Mouse (Mus musculus): ENCODE data around the gene Cdca7l.
A peak's percentile ranks its signal among the peaks of the same experiment; 100 is the strongest.

Cdca7l gene

GRCm38 (mm10) chr12:117809327-117810017 is 5.4 kb downstream of the Cdca7l start:
- no peak for DNase-seq (ENCODE audit: low read depth, low spot score)

GRCm38 (mm10) chr12:117810074-117810473 is 6.0 kb downstream of the Cdca7l start:
- no peak for DNase-seq (ENCODE audit: low read depth, low spot score)

GRCm38 (mm10) chr12:117820138-117820858 is 16.2 kb downstream of the Cdca7l start:
- DNase-seq (ENCODE audit: low read depth, low spot score), result peak; percentile 30

GRCm38 (mm10) chr12:117820859-117821221 is 16.8 kb downstream of the Cdca7l start:
- peak; percentile 54 for DNase-seq (ENCODE audit: low read depth, low spot score)

GRCm38 (mm10) chr12:117821394-117821793 is 17.3 kb downstream of the Cdca7l start:
- DNase-seq (ENCODE audit: low read depth, low spot score), result no peak

GRCm38 (mm10) chr12:117828350-117828749 is 24.3 kb downstream of the Cdca7l start:
- DNase-seq (ENCODE audit: low read depth, low spot score), result no peak

GRCm38 (mm10) chr12:117831351-117831961 is 27.4 kb downstream of the Cdca7l start:
- DNase-seq (ENCODE audit: low read depth, low spot score), result no peak

- no peak for DNase-seq (ENCODE audit: low read depth, low spot score)
These were observed 28.1 kb downstream of the Cdca7l start for GRCm38 (mm10) chr12:117832190-117832589.

GRCm38 (mm10) chr12:117834652-117835051 is 30.6 kb downstream of the Cdca7l start:
- peak; percentile 28 for DNase-seq (ENCODE audit: low read depth, low spot score)

- DNase-seq (ENCODE audit: low read depth, low spot score), result no peak
These were observed 31.3 kb downstream of the Cdca7l start for GRCm38 (mm10) chr12:117835371-117835770.

- no peak for DNase-seq (ENCODE audit: low read depth, low spot score)
These were observed 33.3 kb downstream of the Cdca7l start for GRCm38 (mm10) chr12:117837376-117837775.

- DNase-seq (ENCODE audit: low read depth, low spot score), result no peak
These were observed 36.6 kb downstream of the Cdca7l start for GRCm38 (mm10) chr12:117840705-117841104.

GRCm38 (mm10) chr12:117842676-117843075 is 38.6 kb downstream of the Cdca7l start:
- no peak for DNase-seq (ENCODE audit: low read depth, low spot score)

GRCm38 (mm10) chr12:117843302-117844074 is 39.4 kb downstream of the Cdca7l start:
- peak; percentile 92 for DNase-seq (ENCODE audit: low read depth, low spot score)

GRCm38 (mm10) chr12:117844075-117844408 is 40.0 kb downstream of the Cdca7l start:
- DNase-seq (ENCODE audit: low read depth, low spot score), result no peak

GRCm38 (mm10) chr12:117844917-117845316 is 40.8 kb downstream of the Cdca7l start:
- DNase-seq (ENCODE audit: low read depth, low spot score), result no peak

- DNase-seq (ENCODE audit: low read depth, low spot score), result no peak
These were observed 44.5 kb downstream of the Cdca7l start for GRCm38 (mm10) chr12:117848621-117849020.

GRCm38 (mm10) chr12:117850472-117850871 is 46.4 kb downstream of the Cdca7l start:
- DNase-seq (ENCODE audit: low read depth, low spot score), result peak; percentile 28

GRCm38 (mm10) chr12:117853316-117853715 is 49.2 kb downstream of the Cdca7l start:
- DNase-seq (ENCODE audit: low read depth, low spot score), result peak; percentile 65

GRCm38 (mm10) chr12:117857023-117857422 is 52.9 kb downstream of the Cdca7l start:
- no peak for DNase-seq (ENCODE audit: low read depth, low spot score)

GRCm38 (mm10) chr12:117857884-117858283 is 53.8 kb downstream of the Cdca7l start:
- no peak for DNase-seq (ENCODE audit: low read depth, low spot score)

- no peak for DNase-seq (ENCODE audit: low read depth, low spot score)
These were observed 56.8 kb downstream of the Cdca7l start for GRCm38 (mm10) chr12:117860840-117861239.

All from ZHBTc4 (cell line).